Mouse (Mus musculus): ENCODE measurements at regions not wholly inside any gene's neighbourhood (a gene's known extent, or its start where the extent isn't known, plus 50 kb on each side); places are given as distances from the start of the nearest gene placed in this dataset.

- DNase-seq (ENCODE audit: low spot score in 2 of 2) = no peak
Observed at GRCm38 (mm10) chr3:49096118-49096517, 661.0 kb downstream of the Pcdh18 start.

- peak; percentile 67 to 78 for DNase-seq (ENCODE audit: low spot score in 2 of 2)
Observed at GRCm38 (mm10) chr3:49093818-49094680, 663.1 kb downstream of the Pcdh18 start.

GRCm38 (mm10) chr3:49068801-49069200 lies 688.3 kb downstream of the Pcdh18 start:
- DNase-seq (ENCODE audit: low spot score in 2 of 2) = no peak

DNA sequence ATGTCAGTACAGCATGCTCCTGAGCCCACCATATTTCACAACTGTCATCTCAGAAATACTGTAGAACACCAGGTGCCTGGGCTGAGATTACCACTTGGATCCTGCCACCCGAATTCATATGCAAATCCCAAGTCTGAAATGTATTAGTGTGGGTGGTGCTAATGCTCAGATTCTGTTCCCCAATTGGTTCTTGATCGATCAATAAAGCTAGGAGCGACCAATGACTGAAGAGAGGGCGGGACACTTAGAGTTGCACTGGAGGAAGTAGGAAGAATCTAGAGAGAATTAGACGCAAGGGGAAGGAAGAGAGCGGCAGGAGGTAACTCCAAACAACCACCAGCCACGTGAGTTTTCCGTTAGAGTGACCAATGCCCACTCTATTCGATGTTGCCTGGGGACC lies 695.0 kb downstream of the Pcdh18 start:
- DNase-seq (ENCODE audit: low spot score in 2 of 2) = no peak

GRCm38 (mm10) chr3:49032981-49033380 lies 724.1 kb downstream of the Pcdh18 start:
- DNase-seq (ENCODE audit: low spot score in 2 of 2) = peak; percentile 10 to 56

DNA sequence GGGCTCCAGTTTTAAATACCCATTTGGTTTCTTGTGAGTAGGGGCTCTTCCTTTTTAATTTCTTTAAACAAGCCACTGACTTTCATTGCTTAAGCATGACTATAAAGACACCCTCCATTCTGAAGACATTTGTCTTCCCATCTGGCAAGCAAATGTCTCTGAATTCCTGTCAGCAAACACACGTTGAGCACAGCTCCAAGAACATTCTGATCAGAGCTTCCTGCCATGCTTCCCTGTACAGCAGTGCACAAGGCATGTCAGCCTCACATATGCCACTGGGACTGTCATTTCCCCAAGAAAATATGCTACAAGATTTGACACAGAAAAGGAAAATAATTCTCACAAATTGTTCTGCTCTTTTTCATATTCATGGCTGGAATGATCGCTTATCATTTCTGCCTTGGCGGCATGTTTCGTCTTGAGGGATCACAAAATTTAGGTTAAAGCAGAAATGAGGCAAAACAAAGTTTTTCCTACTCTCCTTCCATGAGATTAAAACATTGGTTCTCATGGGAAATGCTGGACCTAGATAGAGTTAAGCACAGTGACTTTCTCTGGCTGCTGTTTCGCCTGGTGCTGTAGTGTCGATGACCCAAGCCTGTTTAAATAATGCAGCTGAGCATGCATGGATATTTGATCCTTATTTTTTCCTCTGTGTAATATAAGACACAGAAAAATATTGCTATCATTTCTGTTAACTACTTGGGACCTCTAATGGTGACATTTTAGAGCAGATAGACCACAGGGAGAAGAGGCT lies 747.7 kb downstream of the Pcdh18 start:
- peak; percentile 11 to 75 for DNase-seq (ENCODE audit: low spot score in 2 of 2)
